Mouse (Mus musculus): ENCODE results near the gene Olfr1241. TPM values are rescaled to one million over a fixed set of nuclear protein-coding genes. Genes with fewer than 3 reads are reported as not detected.

Gene Olfr1241
- total RNA-seq (2014; rRNA removed) (not detected in 2 replicates), polyA plus RNA-seq (2015; fragmentation: Nextera tagmentation; extraction: Ambion mirVana) (not detected in 2 replicates)

- H3K27me3 ChIP-seq (ENCODE audit: insufficient read depth, low read length), result no peaks in the 10 kb centered on the region
- no peak within 1 kb of the TSS for H3K4me3 ChIP-seq (ENCODE audit: low read depth, low read length)
- no peaks in the 10 kb centered on the region for H3K36me3 ChIP-seq (ENCODE audit: insufficient read depth)
- no peak within 1 kb of the TSS for H3K27ac ChIP-seq (ENCODE audit: low read depth, low read length)
- no peak for ATAC-seq
- H3K9ac ChIP-seq, result no peak within 1 kb of the TSS
- H3K4me1 ChIP-seq (ENCODE audit: insufficient read depth), result no peaks in the 10 kb centered on the region
- H3K9me3 ChIP-seq (ENCODE audit: low read length), result no peaks in the 10 kb centered on the region
- no peak within 1 kb of the TSS for H3K4me2 ChIP-seq (ENCODE audit: low read depth)
- no peak for DNase-seq
- no peak for TF ChIP-seq CTCF (IDR thresholded peaks at IDR 0.05; ENCODE audit: low read depth)
These were observed at the start of gene Olfr1241 for GRCm38 (mm10) chr2:89487026-89487425. Gene Olfr1241 (minus strand): TSS chr2:89487126.

- no peaks in the 10 kb centered on the region for H3K4me1 ChIP-seq (ENCODE audit: insufficient read depth)
- DNase-seq, result no peak
- ATAC-seq, result no peak
- no peaks in the 10 kb centered on the region for H3K9me3 ChIP-seq (ENCODE audit: low read length)
- H3K4me2 ChIP-seq (ENCODE audit: low read depth), result no peak within 1 kb of the TSS
- no peak within 1 kb of the TSS for H3K4me3 ChIP-seq (ENCODE audit: low read depth, low read length)
- H3K27ac ChIP-seq (ENCODE audit: low read depth, low read length), result no peak within 1 kb of the TSS
- no peak within 1 kb of the TSS for H3K9ac ChIP-seq
- no peaks in the 10 kb centered on the region for H3K36me3 ChIP-seq (ENCODE audit: insufficient read depth)
- 92% methylated on average over 1 of the region's 1 CpGs for WGBS
- no peak for TF ChIP-seq CTCF (IDR thresholded peaks at IDR 0.05; ENCODE audit: low read depth)
- no peaks in the 10 kb centered on the region for H3K27me3 ChIP-seq (ENCODE audit: insufficient read depth, low read length)
These were observed 44.5 kb upstream of the Olfr1241 start, which contains the start of gene Olfr1243 for GRCm38 (mm10) chr2:89531387-89531786. Gene Olfr1243 (minus strand): TSS chr2:89531487.

- no peaks in the 10 kb centered on the region for H3K27me3 ChIP-seq (ENCODE audit: insufficient read depth, low read length)
- no peak within 1 kb of the TSS for H3K4me3 ChIP-seq (ENCODE audit: low read depth, low read length)
- DNase-seq (no peak), ATAC-seq (no peak)
- TF ChIP-seq CTCF (IDR thresholded peaks at IDR 0.05; ENCODE audit: low read depth), result no peak
- no peaks in the 10 kb centered on the region for H3K36me3 ChIP-seq (ENCODE audit: insufficient read depth)
- H3K27ac ChIP-seq (ENCODE audit: low read depth, low read length), result no peak within 1 kb of the TSS
- no peak within 1 kb of the TSS for H3K9ac ChIP-seq
- no peaks in the 10 kb centered on the region for H3K9me3 ChIP-seq (ENCODE audit: low read length)
- H3K4me2 ChIP-seq (ENCODE audit: low read depth), result no peak within 1 kb of the TSS
- H3K4me1 ChIP-seq (ENCODE audit: insufficient read depth), result no peaks in the 10 kb centered on the region
- WGBS, result 90% methylated on average over 1 of the region's 1 CpGs
These were observed 11.3 kb upstream of the Olfr1241 start, which contains the start of gene Olfr1242 for GRCm38 (mm10) chr2:89498235-89498634. Gene Olfr1242 (minus strand): TSS chr2:89498335.

- no peaks in the 10 kb centered on the region for H3K4me1 ChIP-seq (ENCODE audit: insufficient read depth)
- DNase-seq, result no peak
- no peaks in the 10 kb centered on the region for H3K9me3 ChIP-seq (ENCODE audit: low read length)
- H3K36me3 ChIP-seq (ENCODE audit: insufficient read depth), result no peaks in the 10 kb centered on the region
- WGBS, result 90% methylated on average over 3 of the region's 3 CpGs
- no peak for TF ChIP-seq CTCF (IDR thresholded peaks at IDR 0.05; ENCODE audit: low read depth)
- no peaks in the 10 kb centered on the region for H3K27me3 ChIP-seq (ENCODE audit: insufficient read depth, low read length)
- no peak within 1 kb of the TSS for H3K4me3 ChIP-seq (ENCODE audit: low read depth, low read length)
- no peak within 1 kb of the TSS for H3K9ac ChIP-seq
- H3K27ac ChIP-seq (ENCODE audit: low read depth, low read length), result no peak within 1 kb of the TSS
- no peak within 1 kb of the TSS for H3K4me2 ChIP-seq (ENCODE audit: low read depth)
- ATAC-seq, result no peak
These were observed 44.0 kb downstream of the Olfr1241 start, which contains the start of gene Olfr1240 for GRCm38 (mm10) chr2:89442900-89443299. Gene Olfr1240 (minus strand): TSS chr2:89443000.

Other genes with a start within 250 kb of the Olfr1241 start
- not detected in 2 replicates for gene Olfr1228, start 233.1 kb downstream of the Olfr1241 start, total RNA-seq (2014; rRNA removed)
- gene Olfr1228, start 233.1 kb downstream of the Olfr1241 start, polyA plus RNA-seq (2015; fragmentation: Nextera tagmentation; extraction: Ambion mirVana), result not detected in 2 replicates
- gene Olfr1229, start 199.1 kb downstream of the Olfr1241 start, total RNA-seq (2014; rRNA removed), result not detected in 2 replicates
- gene Olfr1229, start 199.1 kb downstream of the Olfr1241 start, polyA plus RNA-seq (2015; fragmentation: Nextera tagmentation; extraction: Ambion mirVana), result not detected in 2 replicates
- gene Olfr1230, start 189.9 kb downstream of the Olfr1241 start, total RNA-seq (2014; rRNA removed), result not detected in 2 replicates
- gene Olfr1230, start 189.9 kb downstream of the Olfr1241 start, polyA plus RNA-seq (2015; fragmentation: Nextera tagmentation; extraction: Ambion mirVana), result not detected in 2 replicates
- gene Olfr1231, start 180.1 kb downstream of the Olfr1241 start, total RNA-seq (2014; rRNA removed), result not detected in 2 replicates
- not detected in 2 replicates for gene Olfr1231, start 180.1 kb downstream of the Olfr1241 start, polyA plus RNA-seq (2015; fragmentation: Nextera tagmentation; extraction: Ambion mirVana)
- gene Olfr1232, start 157.5 kb downstream of the Olfr1241 start, total RNA-seq (2014; rRNA removed), result not detected in 2 replicates
- not detected in 2 replicates for gene Olfr1232, start 157.5 kb downstream of the Olfr1241 start, polyA plus RNA-seq (2015; fragmentation: Nextera tagmentation; extraction: Ambion mirVana)
- not detected in 2 replicates for gene Olfr1233, start 144.7 kb downstream of the Olfr1241 start, total RNA-seq (2014; rRNA removed)
- not detected in 2 replicates for gene Olfr1233, start 144.7 kb downstream of the Olfr1241 start, polyA plus RNA-seq (2015; fragmentation: Nextera tagmentation; extraction: Ambion mirVana)
- not detected in 2 replicates for gene Olfr1234, start 122.3 kb downstream of the Olfr1241 start, total RNA-seq (2014; rRNA removed)
- not detected in 2 replicates for gene Olfr1234, start 122.3 kb downstream of the Olfr1241 start, polyA plus RNA-seq (2015; fragmentation: Nextera tagmentation; extraction: Ambion mirVana)
- not detected in 2 replicates for gene Olfr1238, start 77.5 kb downstream of the Olfr1241 start, total RNA-seq (2014; rRNA removed)
- gene Olfr1238, start 77.5 kb downstream of the Olfr1241 start, polyA plus RNA-seq (2015; fragmentation: Nextera tagmentation; extraction: Ambion mirVana), result not detected in 2 replicates
- gene Olfr1239, start 66.7 kb downstream of the Olfr1241 start, total RNA-seq (2014; rRNA removed), result not detected in 2 replicates
- gene Olfr1239, start 66.7 kb downstream of the Olfr1241 start, polyA plus RNA-seq (2015; fragmentation: Nextera tagmentation; extraction: Ambion mirVana), result not detected in 2 replicates
- not detected in 2 replicates for gene Olfr1240, start 44.1 kb downstream of the Olfr1241 start, total RNA-seq (2014; rRNA removed)
- gene Olfr1240, start 44.1 kb downstream of the Olfr1241 start, polyA plus RNA-seq (2015; fragmentation: Nextera tagmentation; extraction: Ambion mirVana), result not detected in 2 replicates
- gene Olfr1242, start 11.2 kb upstream of the Olfr1241 start, total RNA-seq (2014; rRNA removed), result not detected in 2 replicates
- not detected in 2 replicates for gene Olfr1242, start 11.2 kb upstream of the Olfr1241 start, polyA plus RNA-seq (2015; fragmentation: Nextera tagmentation; extraction: Ambion mirVana)
- not detected in 2 replicates for gene Olfr1243, start 44.4 kb upstream of the Olfr1241 start, total RNA-seq (2014; rRNA removed)
- not detected in 2 replicates for gene Olfr1243, start 44.4 kb upstream of the Olfr1241 start, polyA plus RNA-seq (2015; fragmentation: Nextera tagmentation; extraction: Ambion mirVana)
- not detected in 2 replicates for gene Olfr1245, start 91.3 kb upstream of the Olfr1241 start, total RNA-seq (2014; rRNA removed)
- not detected in 2 replicates for gene Olfr1245, start 91.3 kb upstream of the Olfr1241 start, polyA plus RNA-seq (2015; fragmentation: Nextera tagmentation; extraction: Ambion mirVana)
- not detected in 2 replicates for gene Olfr1246, start 106.0 kb upstream of the Olfr1241 start, total RNA-seq (2014; rRNA removed)
- not detected in 2 replicates for gene Olfr1246, start 106.0 kb upstream of the Olfr1241 start, polyA plus RNA-seq (2015; fragmentation: Nextera tagmentation; extraction: Ambion mirVana)
- gene Olfr1247, start 127.0 kb upstream of the Olfr1241 start, total RNA-seq (2014; rRNA removed), result not detected in 2 replicates
- not detected in 2 replicates for gene Olfr1247, start 127.0 kb upstream of the Olfr1241 start, polyA plus RNA-seq (2015; fragmentation: Nextera tagmentation; extraction: Ambion mirVana)
- not detected in 2 replicates for gene Olfr1248, start 131.1 kb upstream of the Olfr1241 start, total RNA-seq (2014; rRNA removed)
- gene Olfr1248, start 131.1 kb upstream of the Olfr1241 start, polyA plus RNA-seq (2015; fragmentation: Nextera tagmentation; extraction: Ambion mirVana), result not detected in 2 replicates
- not detected in 2 replicates for gene Olfr1249, start 147.9 kb upstream of the Olfr1241 start, total RNA-seq (2014; rRNA removed)
- gene Olfr1249, start 147.9 kb upstream of the Olfr1241 start, polyA plus RNA-seq (2015; fragmentation: Nextera tagmentation; extraction: Ambion mirVana), result not detected in 2 replicates
- not detected in 2 replicates for gene Olfr1250, start 174.3 kb upstream of the Olfr1241 start, total RNA-seq (2014; rRNA removed)
- not detected in 2 replicates for gene Olfr1250, start 174.3 kb upstream of the Olfr1241 start, polyA plus RNA-seq (2015; fragmentation: Nextera tagmentation; extraction: Ambion mirVana)
- gene Olfr1251, start 184.8 kb upstream of the Olfr1241 start, total RNA-seq (2014; rRNA removed), result not detected in 2 replicates
- not detected in 2 replicates for gene Olfr1251, start 184.8 kb upstream of the Olfr1241 start, polyA plus RNA-seq (2015; fragmentation: Nextera tagmentation; extraction: Ambion mirVana)
- gene Olfr1252, start 237.9 kb upstream of the Olfr1241 start, total RNA-seq (2014; rRNA removed), result not detected in 2 replicates
- not detected in 2 replicates for gene Olfr1252, start 237.9 kb upstream of the Olfr1241 start, polyA plus RNA-seq (2015; fragmentation: Nextera tagmentation; extraction: Ambion mirVana)